Mouse (Mus musculus): Measurements from ENCODE around the gene Clec12b. TPM values are rescaled to one million over a fixed set of nuclear protein-coding genes. Genes with fewer than 3 reads are reported as not detected.
A peak's percentile ranks its signal among the peaks of the same experiment; 100 is the strongest.

Gene Clec12b
- 0.10 and 0.23 TPM in 2 replicates for polyA plus RNA-seq (2015; fragmentation: Nextera tagmentation; extraction: Ambion mirVana)

DNA sequence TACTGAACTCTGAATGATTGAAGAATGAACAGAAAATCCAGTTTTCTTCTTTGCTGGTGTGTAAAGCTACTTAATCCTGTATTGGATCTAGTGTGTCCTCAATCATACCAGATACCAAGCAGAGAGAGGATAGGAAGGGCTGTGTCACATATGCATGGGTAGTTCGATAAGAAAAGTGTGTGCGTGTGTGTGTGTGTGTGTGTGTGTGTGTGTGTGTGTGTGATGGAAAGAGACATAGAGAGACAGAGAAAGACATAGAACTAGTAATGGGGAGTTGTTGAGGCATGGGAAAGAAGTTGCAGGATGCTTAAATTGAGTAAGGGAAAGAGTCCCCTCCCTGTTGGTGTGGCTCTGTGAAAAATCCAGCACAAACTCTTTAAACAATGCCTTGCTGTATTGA lies at the start of gene Clec12b:
Gene Clec12b (minus strand): TSS at position 101 of the 400 bp plus-strand sequence.
- Histone ChIP-seq H3K9me3 (ENCODE audit: control insufficient read depth, low read length) (no peaks in the 10 kb centered on the region), H3K4me2 (ENCODE audit: low read depth, low read length) (no peak within 1 kb of the TSS), H3K36me3 (ENCODE audit: control insufficient read depth, insufficient read depth, low read length) (no peaks in the 10 kb centered on the region), H3K4me3 (ENCODE audit: low read length) (no peak within 1 kb of the TSS), H3K4me1 (ENCODE audit: control insufficient read depth, insufficient read depth, low read length) (no peaks in the 10 kb centered on the region), H3K9ac (ENCODE audit: low read depth, low read length) (no peak within 1 kb of the TSS), H3K27me3 (replicated peaks; ENCODE audit: control insufficient read depth, insufficient read depth, low read length) (no peaks in the 10 kb centered on the region), H3K27ac (ENCODE audit: low read length) (no peak within 1 kb of the TSS)
- no peak for ATAC-seq
- 66% methylated on average over 2 of the region's 2 CpGs for WGBS

DNA sequence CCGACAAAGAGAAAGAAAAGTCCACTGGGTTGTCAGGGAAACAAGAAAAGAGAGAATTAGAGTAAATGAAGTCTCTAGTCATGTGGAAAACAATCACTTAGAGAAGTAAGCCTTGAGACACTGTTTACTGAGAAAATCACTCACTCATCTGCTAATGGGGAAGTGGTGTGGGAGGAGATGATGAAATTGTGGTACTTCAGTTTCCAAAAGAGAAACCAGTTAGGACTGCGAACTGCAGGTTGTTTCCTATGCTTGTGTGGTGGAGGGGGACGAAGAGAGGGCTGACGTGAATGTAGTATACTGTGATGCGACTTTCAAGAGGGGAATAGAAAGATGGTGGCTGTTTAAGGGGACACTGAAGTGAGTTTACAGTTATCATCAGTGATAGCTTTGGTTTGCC lies 48.6 kb upstream of the Clec12b start:
- no peak overlapping the region for H3K4me2 ChIP-seq (ENCODE audit: low read depth, low read length)
- no peak overlapping the region for H3K4me3 ChIP-seq (ENCODE audit: low read length)
- no peaks in the 10 kb centered on the region for H3K9me3 ChIP-seq (ENCODE audit: control insufficient read depth, low read length)
- no peaks in the 10 kb centered on the region for H3K27me3 ChIP-seq (replicated peaks; ENCODE audit: control insufficient read depth, insufficient read depth, low read length)
- ATAC-seq = no peak
- 80% methylated on average over 5 of the region's 5 CpGs for WGBS
- no peak overlapping the region for H3K9ac ChIP-seq (ENCODE audit: low read depth, low read length)
- no peaks in the 10 kb centered on the region for H3K4me1 ChIP-seq (ENCODE audit: control insufficient read depth, insufficient read depth, low read length)
- H3K27ac ChIP-seq (ENCODE audit: low read length) = no peak overlapping the region
- H3K36me3 ChIP-seq (ENCODE audit: control insufficient read depth, insufficient read depth, low read length) = no peaks in the 10 kb centered on the region

DNA sequence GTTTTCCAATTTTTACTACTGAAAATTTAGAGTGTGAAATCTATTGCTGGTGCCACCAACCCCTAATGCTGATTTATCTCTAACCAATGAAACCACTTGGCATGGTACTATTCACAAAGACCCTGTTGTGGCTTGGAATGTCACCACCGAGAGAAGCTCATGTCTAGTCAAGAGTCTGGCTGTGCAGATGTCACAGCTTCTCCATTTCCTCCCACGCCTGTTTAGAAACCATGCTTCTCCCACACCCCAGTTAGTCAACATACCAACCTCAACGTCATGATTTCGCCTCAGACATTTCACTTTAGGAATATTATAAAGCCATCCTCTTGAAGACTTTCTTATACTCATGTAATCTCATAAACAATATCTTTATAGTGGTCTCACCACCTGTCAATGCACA lies 41.6 kb upstream of the Clec12b start:
- no peaks in the 10 kb centered on the region for H3K27me3 ChIP-seq (replicated peaks; ENCODE audit: control insufficient read depth, insufficient read depth, low read length)
- no peak overlapping the region for H3K4me3 ChIP-seq (ENCODE audit: low read length)
- no peak overlapping the region for H3K9ac ChIP-seq (ENCODE audit: low read depth, low read length)
- no peaks in the 10 kb centered on the region for H3K36me3 ChIP-seq (ENCODE audit: control insufficient read depth, insufficient read depth, low read length)
- H3K9me3 ChIP-seq (ENCODE audit: control insufficient read depth, low read length) = no peaks in the 10 kb centered on the region
- ATAC-seq = no peak
- H3K4me2 ChIP-seq (ENCODE audit: low read depth, low read length) = no peak overlapping the region
- 79% methylated on average over 4 of the region's 4 CpGs for WGBS
- no peak overlapping the region for H3K27ac ChIP-seq (ENCODE audit: low read length)
- peaks cover 16% of the 10 kb centered on the region for H3K4me1 ChIP-seq (ENCODE audit: control insufficient read depth, insufficient read depth, low read length)

DNA sequence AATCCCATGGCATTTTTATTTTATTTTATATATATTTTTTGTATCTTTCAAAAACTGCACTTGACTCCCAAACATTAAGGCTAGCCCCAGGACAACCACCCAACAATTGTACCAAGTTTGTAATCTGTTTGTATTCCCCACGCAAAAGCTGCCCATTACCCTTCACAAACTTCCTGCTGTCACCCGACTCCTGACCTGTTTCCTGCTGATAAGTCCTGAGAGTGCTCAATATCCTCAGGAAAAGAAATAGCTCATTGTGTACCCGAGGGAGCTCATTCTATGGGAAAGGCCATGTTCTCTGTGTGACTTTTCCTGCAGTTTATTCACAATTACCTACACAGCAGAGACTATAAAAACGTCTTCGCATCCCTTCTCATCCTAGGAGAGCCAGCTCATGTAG lies 40.1 kb upstream of the Clec12b start:
- Histone ChIP-seq H3K27ac (ENCODE audit: low read length) (no peak overlapping the region), H3K9me3 (ENCODE audit: control insufficient read depth, low read length) (no peaks in the 10 kb centered on the region), H3K36me3 (ENCODE audit: control insufficient read depth, insufficient read depth, low read length) (no peaks in the 10 kb centered on the region), H3K4me2 (ENCODE audit: low read depth, low read length) (no peak overlapping the region), H3K4me3 (ENCODE audit: low read length) (no peak overlapping the region), H3K27me3 (replicated peaks; ENCODE audit: control insufficient read depth, insufficient read depth, low read length) (no peaks in the 10 kb centered on the region), H3K4me1 (ENCODE audit: control insufficient read depth, insufficient read depth, low read length) (peaks cover 16% of the 10 kb centered on the region), H3K9ac (ENCODE audit: low read depth, low read length) (no peak overlapping the region)
- WGBS = 42% methylated on average over 5 of the region's 5 CpGs
- no peak for ATAC-seq

DNA sequence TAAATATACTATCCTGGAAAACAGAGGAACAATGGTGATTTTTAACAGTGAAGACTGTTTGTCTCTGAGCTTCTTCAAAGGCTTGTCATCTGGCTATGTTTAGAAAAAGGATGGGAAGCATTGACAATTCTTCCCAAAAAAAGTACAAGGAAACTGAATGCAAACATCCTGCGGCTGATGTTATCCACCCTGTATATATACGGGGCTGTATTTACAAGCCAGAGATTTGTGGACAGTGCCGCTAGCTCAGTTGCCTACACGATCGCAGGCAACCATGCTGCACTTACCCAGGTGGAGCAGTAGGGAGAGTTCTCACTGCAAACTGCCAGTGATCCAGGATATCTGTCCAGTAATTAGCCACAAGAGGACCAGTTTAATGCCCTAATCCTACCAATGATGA lies 39.5 kb upstream of the Clec12b start:
- H3K4me2 ChIP-seq (ENCODE audit: low read depth, low read length) = no peak overlapping the region
- H3K36me3 ChIP-seq (ENCODE audit: control insufficient read depth, insufficient read depth, low read length) = no peaks in the 10 kb centered on the region
- H3K4me1 ChIP-seq (ENCODE audit: control insufficient read depth, insufficient read depth, low read length) = peaks cover 16% of the 10 kb centered on the region
- no peak overlapping the region for H3K4me3 ChIP-seq (ENCODE audit: low read length)
- H3K9me3 ChIP-seq (ENCODE audit: control insufficient read depth, low read length) = no peaks in the 10 kb centered on the region
- WGBS = 32% methylated on average over 5 of the region's 5 CpGs
- H3K9ac ChIP-seq (ENCODE audit: low read depth, low read length) = no peak overlapping the region
- peak; percentile 47; the same call in 1 of the 2 replicates for ATAC-seq
- no peak overlapping the region for H3K27ac ChIP-seq (ENCODE audit: low read length)
- no peaks in the 10 kb centered on the region for H3K27me3 ChIP-seq (replicated peaks; ENCODE audit: control insufficient read depth, insufficient read depth, low read length)

DNA sequence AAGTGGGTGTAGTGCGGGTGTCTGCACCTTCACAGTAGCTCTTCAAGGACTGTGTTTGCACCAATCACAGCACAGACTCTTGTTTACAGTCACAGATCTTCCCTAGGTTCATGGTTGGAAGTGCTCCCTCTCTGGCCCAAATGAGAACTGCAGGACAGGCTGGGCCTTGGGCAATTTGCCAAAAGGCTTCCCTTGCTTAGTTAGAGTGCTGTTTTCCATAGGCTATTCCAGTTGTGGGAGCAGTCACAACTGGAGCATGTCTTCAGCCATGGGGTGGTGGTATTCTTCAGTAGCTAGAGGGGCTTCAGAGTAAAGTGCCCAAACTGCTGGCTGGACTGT lies 38.0 kb upstream of the Clec12b start:
- peak; percentile 80 for ATAC-seq
- Histone ChIP-seq H3K27ac (ENCODE audit: low read length) (peak overlapping the region; percentile 47; the same call in 1 of the 2 replicates), H3K9me3 (ENCODE audit: control insufficient read depth, low read length) (no peaks in the 10 kb centered on the region), H3K36me3 (ENCODE audit: control insufficient read depth, insufficient read depth, low read length) (no peaks in the 10 kb centered on the region), H3K9ac (ENCODE audit: low read depth, low read length) (no peak overlapping the region), H3K4me2 (ENCODE audit: low read depth, low read length) (no peak overlapping the region), H3K27me3 (replicated peaks; ENCODE audit: control insufficient read depth, insufficient read depth, low read length) (no peaks in the 10 kb centered on the region), H3K4me3 (ENCODE audit: low read length) (no peak overlapping the region), H3K4me1 (ENCODE audit: control insufficient read depth, insufficient read depth, low read length) (peaks cover 16% of the 10 kb centered on the region)
- 7% methylated on average over 1 of the region's 1 CpGs for WGBS

DNA sequence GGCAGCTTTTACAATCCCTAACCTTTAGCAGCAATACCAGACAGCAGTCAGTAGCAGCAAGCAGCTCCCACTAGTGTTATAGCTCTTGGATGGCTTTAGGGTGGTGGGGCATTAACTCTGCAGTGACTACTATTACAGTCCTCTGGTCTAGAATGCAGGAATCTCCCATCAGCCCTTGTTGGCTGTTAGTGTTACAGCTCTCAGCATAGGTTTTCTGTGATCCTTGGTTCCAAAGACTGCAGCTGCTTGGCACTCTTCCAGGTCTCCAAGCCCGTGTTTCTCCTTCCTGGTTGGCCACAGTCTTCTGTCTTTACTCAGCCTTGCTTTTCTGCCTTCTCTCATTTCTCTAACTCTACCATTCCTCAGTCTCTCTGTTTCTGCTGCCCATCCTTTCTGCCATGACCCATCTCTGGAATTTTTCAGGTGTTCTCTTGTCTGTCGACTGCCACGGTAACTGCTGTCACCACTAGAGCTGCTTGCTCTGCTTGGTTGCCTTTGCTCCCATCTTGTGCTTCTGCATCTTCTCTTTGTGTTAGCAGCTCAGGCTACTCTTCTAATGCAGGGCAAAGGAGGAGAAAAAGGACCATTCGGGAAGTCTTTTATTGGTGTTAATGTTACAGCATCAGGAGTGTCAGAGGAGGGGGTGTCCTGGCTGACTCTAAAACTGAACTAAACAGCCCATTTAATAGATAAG lies 37.5 kb upstream of the Clec12b start:
- peaks cover 16% of the 10 kb centered on the region for H3K4me1 ChIP-seq (ENCODE audit: control insufficient read depth, insufficient read depth, low read length)
- peak; percentile 84 for ATAC-seq
- H3K27me3 ChIP-seq (replicated peaks; ENCODE audit: control insufficient read depth, insufficient read depth, low read length) = no peaks in the 10 kb centered on the region
- no peak overlapping the region for H3K4me3 ChIP-seq (ENCODE audit: low read length)
- no peaks in the 10 kb centered on the region for H3K9me3 ChIP-seq (ENCODE audit: control insufficient read depth, low read length)
- no peak overlapping the region for H3K4me2 ChIP-seq (ENCODE audit: low read depth, low read length)
- H3K36me3 ChIP-seq (ENCODE audit: control insufficient read depth, insufficient read depth, low read length) = no peaks in the 10 kb centered on the region
- 48% methylated on average over 4 of the region's 4 CpGs for WGBS
- H3K27ac ChIP-seq (ENCODE audit: low read length) = peak overlapping the region; percentile 47; the same call in 1 of the 2 replicates
- H3K9ac ChIP-seq (ENCODE audit: low read depth, low read length) = no peak overlapping the region

DNA sequence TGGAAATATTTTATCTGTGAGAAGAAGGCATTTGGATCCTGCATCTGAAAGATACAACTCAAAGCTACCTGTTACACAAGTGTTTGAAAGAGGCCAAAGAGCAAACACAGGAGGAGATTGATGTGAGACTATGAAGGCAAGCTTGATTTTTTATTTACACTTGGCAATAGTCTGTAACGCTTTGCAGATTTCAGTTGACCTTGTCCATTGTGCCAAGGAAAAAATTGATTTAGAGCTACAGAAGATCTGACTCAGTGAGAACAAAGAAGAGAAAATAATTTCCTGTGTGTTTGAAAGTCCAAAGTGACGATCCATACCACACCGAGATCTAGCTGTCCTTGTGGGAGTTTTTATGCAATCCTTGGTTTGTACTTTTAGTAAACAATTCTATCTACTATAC lies 36.6 kb upstream of the Clec12b start:
- ATAC-seq = no peak
- Histone ChIP-seq H3K9me3 (ENCODE audit: control insufficient read depth, low read length) (no peaks in the 10 kb centered on the region), H3K4me2 (ENCODE audit: low read depth, low read length) (no peak overlapping the region), H3K4me1 (ENCODE audit: control insufficient read depth, insufficient read depth, low read length) (peaks cover 16% of the 10 kb centered on the region), H3K36me3 (ENCODE audit: control insufficient read depth, insufficient read depth, low read length) (no peaks in the 10 kb centered on the region), H3K4me3 (ENCODE audit: low read length) (no peak overlapping the region), H3K27me3 (replicated peaks; ENCODE audit: control insufficient read depth, insufficient read depth, low read length) (no peaks in the 10 kb centered on the region), H3K27ac (ENCODE audit: low read length) (no peak overlapping the region), H3K9ac (ENCODE audit: low read depth, low read length) (no peak overlapping the region)
- WGBS = 44% methylated on average over 3 of the region's 3 CpGs

DNA sequence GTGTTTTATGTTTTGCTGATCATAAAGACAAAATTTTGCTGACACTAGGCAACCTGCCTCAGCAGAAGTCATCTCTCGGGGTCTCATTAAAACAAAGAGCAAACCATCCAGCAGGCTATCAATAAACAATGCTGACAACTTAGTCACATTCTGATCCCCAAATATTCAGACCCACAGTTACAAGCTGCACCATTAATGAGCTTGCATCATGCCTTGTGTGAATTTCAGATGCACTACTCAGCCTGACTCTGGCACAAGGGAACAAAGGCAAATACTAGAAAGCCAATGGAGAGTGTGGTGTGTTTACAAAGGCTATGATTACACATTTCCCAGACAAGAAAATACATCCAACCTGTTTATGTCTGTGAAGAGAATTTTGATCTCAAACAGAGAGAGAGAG lies 28.5 kb upstream of the Clec12b start:
- no peak overlapping the region for H3K9ac ChIP-seq (ENCODE audit: low read depth, low read length)
- no peak overlapping the region for H3K27ac ChIP-seq (ENCODE audit: low read length)
- 51% methylated on average over 1 of the region's 1 CpGs for WGBS
- no peak overlapping the region for H3K4me2 ChIP-seq (ENCODE audit: low read depth, low read length)
- no peak for ATAC-seq
- no peaks in the 10 kb centered on the region for H3K9me3 ChIP-seq (ENCODE audit: control insufficient read depth, low read length)
- H3K4me3 ChIP-seq (ENCODE audit: low read length) = no peak overlapping the region
- no peaks in the 10 kb centered on the region for H3K27me3 ChIP-seq (replicated peaks; ENCODE audit: control insufficient read depth, insufficient read depth, low read length)
- no peaks in the 10 kb centered on the region for H3K4me1 ChIP-seq (ENCODE audit: control insufficient read depth, insufficient read depth, low read length)
- H3K36me3 ChIP-seq (ENCODE audit: control insufficient read depth, insufficient read depth, low read length) = no peaks in the 10 kb centered on the region

DNA sequence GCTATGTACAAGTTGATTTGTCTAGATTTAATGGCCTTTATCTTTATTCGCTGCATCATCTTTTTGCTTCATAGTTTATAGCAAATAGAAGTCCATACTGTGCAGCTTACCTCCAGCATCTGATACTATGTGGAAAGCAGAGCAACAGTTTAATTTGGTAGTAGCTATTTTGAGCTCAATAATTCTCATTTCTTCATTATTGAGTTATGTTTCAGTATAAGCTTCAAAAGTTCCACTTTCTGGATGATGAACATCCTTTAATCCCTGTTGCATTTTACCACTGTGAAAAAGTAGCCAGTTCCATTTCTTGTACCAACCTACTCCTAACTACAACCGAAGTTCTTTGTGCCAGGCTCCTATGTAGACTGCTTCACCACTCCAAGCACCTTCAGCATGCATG lies 22.9 kb upstream of the Clec12b start, which contains the start of gene Clec9a:
Gene Clec9a (plus strand): TSS at position 301 of the 400 bp plus-strand sequence.
- ATAC-seq = no peak
- no peaks in the 10 kb centered on the region for H3K27me3 ChIP-seq (replicated peaks; ENCODE audit: control insufficient read depth, insufficient read depth, low read length)
- H3K9ac ChIP-seq (ENCODE audit: low read depth, low read length) = no peak within 1 kb of the TSS
- H3K4me1 ChIP-seq (ENCODE audit: control insufficient read depth, insufficient read depth, low read length) = no peaks in the 10 kb centered on the region
- no peak within 1 kb of the TSS for H3K27ac ChIP-seq (ENCODE audit: low read length)
- WGBS = 85% methylated on average over 2 of the region's 2 CpGs
- no peaks in the 10 kb centered on the region for H3K9me3 ChIP-seq (ENCODE audit: control insufficient read depth, low read length)
- H3K4me2 ChIP-seq (ENCODE audit: low read depth, low read length) = no peak within 1 kb of the TSS
- H3K4me3 ChIP-seq (ENCODE audit: low read length) = no peak within 1 kb of the TSS
- H3K36me3 ChIP-seq (ENCODE audit: control insufficient read depth, insufficient read depth, low read length) = no peaks in the 10 kb centered on the region

All from intestine, embryonic 16.5 days (tissue).